Mouse (Mus musculus): ENCODE results near the gene Rnasel. TPM values are rescaled to one million over a fixed set of nuclear protein-coding genes. Genes with fewer than 3 reads are reported as not detected.

Gene Rnasel
- polyA plus RNA-seq, 2 experiments = 10.0 to 23.5 TPM

- no peak for TF ChIP-seq POLR2A (IDR thresholded peaks at IDR 0.05; ENCODE audit: borderline replicate concordance, extremely low read depth, insufficient read depth, insufficient read length)
- Histone ChIP-seq H3K27ac (replicated peaks; ENCODE audit: low read depth, low read length) (no peak overlapping the region), H3K4me2 (replicated peaks; ENCODE audit: low read depth, low read length, severe bottlenecking) (peak overlapping the region; percentile 70), H3K4me3 (replicated peaks; ENCODE audit: low read length) (peak overlapping the region; percentile 44), H3K4me1 (ENCODE audit: control insufficient read depth, insufficient read depth, low read length) (peaks cover 27% of the 10 kb centered on the region), H3K27me3 (ENCODE audit: control insufficient read depth, insufficient read depth, low read length) (0 out of 2 replicates have a peak, but pooled peaks cover 8% of the 10 kb centered on the region), H3K36me3 (ENCODE audit: control insufficient read depth, insufficient read depth, low read length) (peaks cover 4% of the 10 kb centered on the region), H3K9me3 (ENCODE audit: control insufficient read depth, low read length) (no peaks in the 10 kb centered on the region), H3K9ac (ENCODE audit: low read depth, low read length, severe bottlenecking) (no peak overlapping the region)
- ATAC-seq (ENCODE audit: low FRiP score, low read depth) (no peak), DNase-seq (ENCODE audit: low spot score) (no peak)
- WGBS = 71% methylated on average over 18 of the region's 18 CpGs
Observed at GRCm38 (mm10) chr1:153741551-153742316, 7.5 kb upstream of the Rnasel start.

GRCm38 (mm10) chr1:153742374-153743155, 6.7 kb upstream of the Rnasel start:
- peaks cover 20% of the 10 kb centered on the region for H3K4me1 ChIP-seq (ENCODE audit: control insufficient read depth, insufficient read depth, low read length)
- 0 out of 2 replicates have a peak overlapping the region, but pooled peaks have one; percentile 10 for H3K4me3 ChIP-seq (replicated peaks; ENCODE audit: low read length)
- H3K36me3 ChIP-seq (ENCODE audit: control insufficient read depth, insufficient read depth, low read length) = peaks cover 4% of the 10 kb centered on the region
- no peak for TF ChIP-seq POLR2A (IDR thresholded peaks at IDR 0.05; ENCODE audit: borderline replicate concordance, extremely low read depth, insufficient read depth, insufficient read length)
- 0 out of 2 replicates have a peak, but pooled peaks cover 8% of the 10 kb centered on the region for H3K27me3 ChIP-seq (ENCODE audit: control insufficient read depth, insufficient read depth, low read length)
- 0 out of 2 replicates have a peak overlapping the region, but pooled peaks have one; percentile 70 for H3K4me2 ChIP-seq (replicated peaks; ENCODE audit: low read depth, low read length, severe bottlenecking)
- 52% methylated on average over 11 of the region's 11 CpGs for WGBS
- peak; percentile 82 for DNase-seq (ENCODE audit: low spot score)
- ATAC-seq (ENCODE audit: low FRiP score, low read depth) = no peak
- no peaks in the 10 kb centered on the region for H3K9me3 ChIP-seq (ENCODE audit: control insufficient read depth, low read length)
- no peak overlapping the region for H3K9ac ChIP-seq (ENCODE audit: low read depth, low read length, severe bottlenecking)
- H3K27ac ChIP-seq (replicated peaks; ENCODE audit: low read depth, low read length) = no peak overlapping the region

DNA sequence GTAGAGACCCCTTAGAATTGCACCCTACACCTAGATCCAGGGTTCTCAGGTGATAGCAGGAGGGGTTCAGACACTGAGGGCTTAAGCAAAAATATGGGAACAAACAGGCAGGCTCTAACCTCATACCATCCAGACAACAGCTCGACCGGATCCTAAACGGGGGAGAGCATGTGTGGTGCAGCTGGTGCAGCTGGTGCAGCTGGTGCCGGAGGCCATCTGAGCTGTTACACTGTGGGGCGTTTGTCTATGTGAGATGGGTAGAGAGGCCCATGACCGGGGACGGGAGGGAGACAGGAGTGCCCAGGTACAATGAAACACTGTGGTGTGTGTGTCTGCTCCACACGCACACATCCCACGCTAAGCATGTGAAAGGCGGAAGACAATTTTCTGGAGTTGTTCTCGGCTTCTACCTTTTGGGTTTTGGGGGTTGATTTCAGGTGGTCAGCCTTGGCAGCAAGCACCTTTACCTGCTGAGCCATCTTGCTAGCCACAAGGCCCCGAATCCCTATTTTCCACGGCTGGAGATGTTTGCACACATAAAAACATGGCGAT, 3.0 kb upstream of the Rnasel start:
- no peak for DNase-seq (ENCODE audit: low spot score)
- 72% methylated on average over 14 of the region's 14 CpGs for WGBS
- Histone ChIP-seq H3K4me1 (ENCODE audit: control insufficient read depth, insufficient read depth, low read length) (peaks cover 8% of the 10 kb centered on the region), H3K4me3 (replicated peaks; ENCODE audit: low read length) (no peak overlapping the region), H3K36me3 (ENCODE audit: control insufficient read depth, insufficient read depth, low read length) (peaks cover 4% of the 10 kb centered on the region), H3K9ac (ENCODE audit: low read depth, low read length, severe bottlenecking) (no peak overlapping the region), H3K9me3 (ENCODE audit: control insufficient read depth, low read length) (no peaks in the 10 kb centered on the region), H3K27ac (replicated peaks; ENCODE audit: low read depth, low read length) (no peak overlapping the region), H3K4me2 (replicated peaks; ENCODE audit: low read depth, low read length, severe bottlenecking) (no peak overlapping the region), H3K27me3 (ENCODE audit: control insufficient read depth, insufficient read depth, low read length) (no peaks in the 10 kb centered on the region)
- peak; percentile 16; the same call in 1 of the 2 replicates for ATAC-seq (ENCODE audit: low FRiP score, low read depth)
- TF ChIP-seq POLR2A (IDR thresholded peaks at IDR 0.05; ENCODE audit: borderline replicate concordance, extremely low read depth, insufficient read depth, insufficient read length) = no peak

- WGBS = 5% methylated on average over 12 of the region's 12 CpGs
- ATAC-seq (ENCODE audit: low FRiP score, low read depth) = peak; percentile 27; the same call in 1 of the 2 replicates
- H3K27ac ChIP-seq (replicated peaks; ENCODE audit: low read depth, low read length) = no peak overlapping the region
Observed at GRCm38 (mm10) chr1:153746728-153747127, 2.5 kb upstream of the Rnasel start.

More at GRCm38 (mm10) chr1:153746728-153747127, 2.5 kb upstream of the Rnasel start:
- Histone ChIP-seq H3K9ac (ENCODE audit: low read depth, low read length, severe bottlenecking) (no peak overlapping the region), H3K4me2 (replicated peaks; ENCODE audit: low read depth, low read length, severe bottlenecking) (no peak overlapping the region), H3K9me3 (ENCODE audit: control insufficient read depth, low read length) (no peaks in the 10 kb centered on the region), H3K27me3 (ENCODE audit: control insufficient read depth, insufficient read depth, low read length) (no peaks in the 10 kb centered on the region), H3K36me3 (ENCODE audit: control insufficient read depth, insufficient read depth, low read length) (peaks cover 4% of the 10 kb centered on the region), H3K4me3 (replicated peaks; ENCODE audit: low read length) (no peak overlapping the region), H3K4me1 (ENCODE audit: control insufficient read depth, insufficient read depth, low read length) (peaks cover 8% of the 10 kb centered on the region)
- TF ChIP-seq POLR2A (IDR thresholded peaks at IDR 0.05; ENCODE audit: borderline replicate concordance, extremely low read depth, insufficient read depth, insufficient read length) = no peak
- peak; percentile 86 for DNase-seq (ENCODE audit: low spot score)
